Mouse (Mus musculus) ES-Bruce4 (cell line): ENCODE measurements around the gene Krt84. TPM values are rescaled to one million over a fixed set of nuclear protein-coding genes. Genes with fewer than 3 reads are reported as not detected.

Experiments used
- H3K27ac ChIP-seq: 2 replicates; pipeline ENCODE4 v1.5.1; 2012; ENCODE audit warnings: low read length, inconsistent platforms; ENCODE audit not compliant: insufficient read depth
- H3K27me3 ChIP-seq: 2 replicates; pipeline ENCODE4 v1.6.1; 2012; ENCODE audit warnings: mild to moderate bottlenecking, low read length, inconsistent platforms; ENCODE audit not compliant: control insufficient read depth, poor library complexity, insufficient read depth, severe bottlenecking
- H3K36me3 ChIP-seq: 2 replicates; pipeline ENCODE4 v1.6.1; 2012; ENCODE audit warnings: inconsistent platforms, mild to moderate bottlenecking, low read length, moderate library complexity; ENCODE audit not compliant: control insufficient read depth, poor library complexity, insufficient read depth, severe bottlenecking
- H3K4me1 ChIP-seq: one replicate; pipeline ENCODE4 v1.8.1; 2011; ENCODE audit warnings: low read length; ENCODE audit not compliant: control insufficient read depth, insufficient read depth
- H3K4me3 ChIP-seq: 2 replicates; pipeline ENCODE4 v1.5.1; 2011; ENCODE audit warnings: low read depth, mild to moderate bottlenecking, low read length
- H3K9ac ChIP-seq: 2 replicates; pipeline ENCODE4 v1.6.1; 2012; ENCODE audit warnings: low read depth, mild to moderate bottlenecking, inconsistent platforms; ENCODE audit not compliant: poor library complexity, severe bottlenecking
- H3K9me3 ChIP-seq: replicated peaks from 2 replicates; pipeline ENCODE4 v1.6.1; 2012; ENCODE audit warnings: mild to moderate bottlenecking, low read length, inconsistent platforms; ENCODE audit not compliant: control insufficient read depth, poor library complexity, insufficient read depth, severe bottlenecking
- CTCF ChIP-seq: IDR thresholded peaks from one replicate; pipeline ENCODE4 v1.8.1; 2011; ENCODE audit warnings: low read depth, low read length
- POLR2A ChIP-seq: IDR thresholded peaks from one replicate; pipeline ENCODE4 v1.8.1; 2011; ENCODE audit warnings: low read length; ENCODE audit not compliant: insufficient read depth
- polyA plus RNA-seq: library from polyadenylated mRNA; stranded (reverse); fragments of >200 nt; gene quantifications from 2 replicates; pipeline ENCODE4 v1.2.4, GENCODE M21; 2011; ENCODE audit warnings: low read depth; ENCODE audit not compliant: missing spikeins, insufficient read depth, insufficient read length

Krt84 gene
- polyA plus RNA-seq, 1 experiment = not detected

- no peaks in the 10 kb centered on the region for H3K9me3 ChIP-seq
- no peaks in the 10 kb centered on the region for H3K4me1 ChIP-seq
- no peak overlapping the region for H3K4me3 ChIP-seq
- TF ChIP-seq CTCF (peak; percentile 58), POLR2A (no peak)
- H3K27me3 ChIP-seq = no peaks in the 10 kb centered on the region
- H3K36me3 ChIP-seq = no peaks in the 10 kb centered on the region
- no peak overlapping the region for H3K27ac ChIP-seq
- H3K9ac ChIP-seq = no peak overlapping the region
These were observed 53.5 kb downstream of the Krt84 start for GRCm38 (mm10) chr15:101479007-101479665.

Other genes with a start within 250 kb of the Krt84 start
- 37.6 and 39.1 TPM in 2 replicates for gene Atg101, start 248.5 kb downstream of the Krt84 start, polyA plus RNA-seq
- not detected in 2 replicates for gene 6030408B16Rik, start 239.6 kb downstream of the Krt84 start, polyA plus RNA-seq
- 1.1 and 1.6 TPM in 2 replicates for gene Krt80, start 162.7 kb downstream of the Krt84 start, polyA plus RNA-seq
- 30.7 and 36.4 TPM in 2 replicates for gene Krt7, start 121.8 kb downstream of the Krt84 start, polyA plus RNA-seq
- gene Krt87, start 94.0 kb downstream of the Krt84 start, polyA plus RNA-seq = not detected in 2 replicates
- not detected in 2 replicates for gene Krt88, start 85.1 kb downstream of the Krt84 start, polyA plus RNA-seq
- gene Krt81, start 69.1 kb downstream of the Krt84 start, polyA plus RNA-seq = not detected in 2 replicates
- not detected in 2 replicates for gene Krt86, start 59.3 kb downstream of the Krt84 start, polyA plus RNA-seq
- not detected in 2 replicates for gene Krt83, start 41.3 kb downstream of the Krt84 start, polyA plus RNA-seq
- gene Gm49425, start 15.6 kb downstream of the Krt84 start, polyA plus RNA-seq = not detected in 2 replicates
- gene Krt82, start 17.8 kb upstream of the Krt84 start, polyA plus RNA-seq = not detected in 2 replicates
- not detected in 2 replicates for gene Krt90, start 30.1 kb upstream of the Krt84 start, polyA plus RNA-seq
- gene Krt75, start 41.1 kb upstream of the Krt84 start, polyA plus RNA-seq = not detected in 2 replicates
- gene Gm5414, start 95.4 kb upstream of the Krt84 start, polyA plus RNA-seq = not detected in 2 replicates
- not detected in 2 replicates for gene Gm5478, start 114.6 kb upstream of the Krt84 start, polyA plus RNA-seq
- not detected in 2 replicates for gene Krt6b, start 147.5 kb upstream of the Krt84 start, polyA plus RNA-seq
- gene Krt6a, start 161.5 kb upstream of the Krt84 start, polyA plus RNA-seq = not detected in 2 replicates
- not detected in 2 replicates for gene Krt5, start 180.1 kb upstream of the Krt84 start, polyA plus RNA-seq
- not detected in 2 replicates for gene Krt71, start 210.3 kb upstream of the Krt84 start, polyA plus RNA-seq